Mouse (Mus musculus): Measurements from ENCODE around the gene Maea.

DNA sequence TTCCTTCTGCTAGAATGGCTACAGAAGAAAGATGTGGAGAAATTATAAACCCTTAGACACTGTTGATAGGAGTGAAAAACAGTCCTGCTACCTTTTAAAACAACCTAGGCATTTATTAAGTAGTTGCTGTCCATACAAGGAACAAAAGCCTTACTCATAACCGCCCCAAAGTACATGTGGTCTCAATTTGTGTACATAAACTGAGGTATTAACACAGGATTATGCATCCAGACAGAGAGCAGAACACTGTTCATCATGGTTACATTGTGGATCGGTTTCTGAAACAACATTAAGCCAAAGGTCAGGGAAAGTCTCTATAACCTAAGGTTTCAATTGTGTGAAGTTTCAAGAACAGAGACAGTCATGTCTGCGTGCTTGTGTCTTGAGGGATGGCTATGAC, 17.7 kb downstream of the Maea start:
- TF ChIP-seq POLR2A (IDR thresholded peaks at IDR 0.05; ENCODE audit: insufficient read depth, low read depth, low read length) (no peak), CTCF (IDR thresholded peaks at IDR 0.05; ENCODE audit: insufficient read depth, low read depth, low read length) (no peak)
